Mouse (Mus musculus) kidney, postnatal 36 days (tissue): Measurements from ENCODE around the gene Endog.
A peak's percentile ranks its signal among the peaks of the same experiment; 100 is the strongest.
"Not testable (repeated sequence)": the region's sequence is repeated elsewhere in the genome, so short reads cannot be mapped to it uniquely, and the experiment has no call there.

ENCODE experiments used
- DNase-seq, 2 experiments: peaks; one replicate each; pipeline ENCODE4 v3.0.0; 2021 to 2022; ENCODE audit warnings: mixed read lengths in 2 of 2

Gene Endog

DNA sequence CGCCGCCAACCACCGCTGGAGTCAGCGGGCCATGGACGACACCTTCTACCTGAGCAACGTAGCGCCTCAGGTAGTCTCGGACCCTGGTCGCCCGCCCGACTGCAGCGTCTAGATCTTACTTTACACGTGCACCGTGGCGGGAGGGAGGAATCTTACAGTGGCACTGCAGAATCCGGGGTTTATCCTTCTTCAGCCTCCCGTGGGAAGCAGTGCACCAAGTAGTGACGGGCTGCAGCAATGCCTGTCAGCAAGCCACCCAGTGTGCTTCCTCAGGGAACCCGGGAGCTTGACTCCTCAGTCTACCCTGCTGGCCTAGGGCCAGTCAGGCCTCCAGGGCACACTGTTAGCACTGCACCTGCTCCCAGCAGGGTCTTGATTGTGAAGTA lies 697 bp downstream of the Endog start:
- DNase-seq, result no peak

DNA sequence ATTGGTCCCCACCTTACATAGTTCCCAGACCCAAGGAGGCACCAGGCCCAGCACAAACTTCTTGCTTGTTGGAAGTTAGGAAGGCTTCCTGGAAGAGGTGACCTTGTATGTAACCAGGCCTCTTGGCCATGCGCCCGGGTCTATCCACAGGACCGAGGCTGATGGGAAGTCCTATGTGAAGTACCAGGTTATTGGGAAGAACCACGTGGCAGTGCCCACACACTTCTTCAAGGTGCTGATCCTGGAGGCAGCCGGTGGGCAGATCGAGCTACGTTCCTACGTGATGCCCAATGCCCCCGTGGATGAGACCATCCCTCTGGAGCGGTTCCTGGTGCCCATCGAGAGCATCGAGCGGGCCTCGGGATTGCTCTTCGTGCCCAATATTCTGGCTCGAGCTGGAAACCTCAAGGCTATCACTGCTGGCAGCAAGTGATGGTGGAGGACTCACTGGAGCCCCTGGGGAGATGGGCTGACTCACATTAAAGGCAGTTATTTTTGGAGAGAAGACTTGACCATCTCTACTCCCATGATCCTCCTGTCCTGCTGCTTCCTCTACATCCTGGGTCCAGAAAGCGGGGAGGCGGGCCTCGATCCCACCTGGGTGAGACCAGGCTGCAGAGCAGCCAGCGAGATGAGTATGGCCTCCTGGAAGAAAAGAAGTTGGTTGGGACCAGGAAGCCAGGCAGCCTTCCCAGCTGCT lies 2.4 kb downstream of the Endog start:
- DNase-seq, result no peak

DNA sequence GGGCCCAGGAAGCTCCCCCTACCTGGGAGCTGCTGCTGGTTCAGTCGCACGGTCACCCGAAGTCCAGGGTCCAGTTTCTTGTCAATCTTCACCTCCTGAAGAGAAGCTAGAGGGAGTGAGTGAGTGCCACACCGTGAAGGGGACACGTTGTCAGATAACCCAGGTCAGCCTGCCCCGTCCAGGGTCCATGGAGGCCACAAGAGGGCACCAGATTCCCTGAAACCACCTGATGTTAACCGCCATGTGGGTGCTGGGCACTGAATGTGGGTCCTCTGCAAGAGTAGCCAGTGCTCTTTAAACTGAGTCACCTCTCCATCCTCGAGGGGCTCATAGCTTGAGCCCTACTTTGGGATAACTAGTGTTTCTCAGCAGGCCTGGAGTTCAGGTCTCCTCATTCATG lies 4.6 kb downstream of the Endog start:
- peak; percentile 23 to 43 for DNase-seq

DNA sequence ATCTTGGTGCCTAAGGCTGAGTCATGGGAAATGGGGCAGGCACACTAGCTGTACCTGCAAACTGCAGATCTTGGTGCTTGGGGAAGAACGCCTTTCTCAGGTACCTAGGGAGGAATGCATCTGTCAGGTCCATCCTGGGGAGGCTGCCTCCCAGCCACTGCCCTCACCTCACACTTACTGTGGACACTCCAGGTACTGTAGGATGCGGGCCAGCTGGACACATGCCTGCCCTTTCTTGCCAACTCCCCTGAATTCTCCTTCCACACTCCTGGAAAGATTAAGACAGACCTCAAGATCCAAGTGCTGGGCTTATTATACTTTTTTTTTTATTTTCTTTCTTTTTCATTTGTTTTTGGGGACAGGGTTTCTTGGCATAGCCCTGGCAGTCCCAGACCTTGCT lies 5.3 kb downstream of the Endog start:
- DNase-seq, result peak; percentile 64 to 80

DNA sequence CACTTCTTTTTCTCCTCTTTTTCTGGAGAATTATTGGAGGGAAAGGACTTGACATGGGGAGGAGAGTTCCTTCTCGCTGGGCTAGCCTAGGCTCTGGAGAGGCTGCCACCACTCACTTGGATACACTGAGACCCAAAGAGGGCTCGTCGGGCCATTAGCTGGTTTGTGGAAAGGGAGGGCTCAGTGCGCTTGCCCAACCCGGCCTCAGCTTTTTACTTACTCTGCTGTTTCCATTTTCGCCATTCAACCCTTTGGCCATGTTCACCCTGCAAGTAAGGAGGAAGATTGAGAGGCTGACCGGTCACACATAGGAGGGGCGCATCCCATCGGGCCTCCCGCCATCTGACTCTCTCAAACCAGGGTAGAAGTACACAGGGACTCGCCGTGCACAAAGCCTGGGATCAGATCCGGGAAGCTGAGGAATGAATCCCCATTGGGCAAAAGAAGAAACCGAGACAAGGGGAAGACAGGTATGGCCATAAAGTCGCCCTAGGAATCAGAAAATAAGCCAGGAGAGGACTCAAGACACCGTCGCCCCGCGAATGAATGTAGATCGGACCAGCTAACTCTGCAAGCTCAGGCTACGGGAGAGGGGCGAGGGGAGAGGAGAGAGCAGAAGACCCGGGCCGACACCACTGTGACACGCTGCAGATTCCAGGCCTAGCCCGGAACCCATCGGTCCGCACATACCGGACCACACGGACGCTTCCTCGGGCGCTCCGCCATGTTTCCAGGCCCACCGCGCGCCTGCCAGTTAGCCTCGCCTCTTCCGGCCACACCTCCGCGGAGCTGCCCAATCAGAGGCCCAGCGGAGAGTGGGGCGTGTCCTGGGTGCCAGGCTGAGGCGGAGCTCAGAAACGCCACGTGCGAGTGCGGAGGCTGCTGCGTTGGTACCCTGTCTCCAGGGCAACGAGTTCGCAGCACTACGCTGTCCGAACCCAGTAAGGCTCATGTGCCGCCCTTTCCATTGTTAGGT lies 6.7 kb downstream of the Endog start, which contains the start of gene Spout1:
TSS of gene Spout1 (minus strand) at position 760 of the 976 bp plus-strand sequence.
- DNase-seq, result peak; percentile 97

DNA sequence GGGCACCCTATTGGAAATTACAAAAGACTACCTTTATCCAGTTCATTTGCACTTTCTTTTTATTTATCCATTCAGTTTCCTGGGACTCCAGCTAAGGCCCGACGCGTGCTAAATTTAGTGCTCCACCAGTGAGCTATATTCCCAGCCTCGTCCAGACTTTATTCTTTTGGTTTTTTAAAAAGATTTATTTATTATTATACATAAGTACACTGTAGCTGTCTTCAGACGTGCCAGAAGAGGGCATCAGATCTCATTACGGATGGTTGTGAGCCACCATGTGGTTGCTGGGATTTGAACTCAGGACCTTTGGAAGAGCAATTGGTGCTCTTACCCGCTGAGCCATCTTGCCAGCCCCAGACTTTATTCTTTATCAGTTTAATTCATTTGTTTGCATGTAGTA lies 7.4 kb downstream of the Endog start:
- DNase-seq, result not testable (repeated sequence)

DNA sequence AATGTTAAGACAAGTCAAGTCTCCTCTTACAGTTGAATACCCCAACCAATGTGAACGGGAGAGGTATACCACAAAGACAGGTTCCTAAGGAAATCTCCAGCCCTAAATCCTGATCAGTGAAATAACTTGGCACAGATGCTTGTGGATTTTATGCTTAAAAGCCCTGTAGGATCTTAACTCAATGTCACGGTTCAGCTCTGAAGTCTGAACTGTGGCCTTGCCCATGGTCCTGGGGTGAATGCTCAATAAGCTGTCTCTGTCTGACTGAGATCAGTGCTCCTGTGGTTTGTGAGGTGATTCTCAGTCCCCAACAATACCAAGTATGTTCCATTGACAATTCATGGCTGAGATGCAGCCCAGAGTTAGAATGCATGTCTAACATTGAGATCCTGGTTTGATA lies 11.1 kb downstream of the Endog start:
- DNase-seq, result no peak

DNA sequence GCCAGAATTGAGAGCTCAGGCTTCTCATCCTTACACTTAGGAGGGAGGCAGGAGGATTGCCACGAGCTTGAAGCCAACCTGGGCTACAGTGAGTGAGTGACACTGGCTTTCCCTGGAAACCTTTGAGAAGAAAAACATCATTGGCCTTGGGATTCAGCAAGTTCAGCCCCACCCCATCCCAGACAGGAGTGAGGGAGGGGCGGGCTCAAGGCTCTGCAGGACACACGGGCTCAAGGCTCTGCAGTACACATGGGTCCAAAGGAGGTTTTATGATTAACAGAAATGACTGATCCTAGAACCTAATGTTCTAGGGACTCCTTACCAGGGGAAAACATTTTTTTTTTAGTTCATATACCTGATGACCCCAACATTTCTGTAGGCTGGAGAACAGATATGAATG lies 12.4 kb downstream of the Endog start:
- DNase-seq, result peak; percentile 77 to 87

DNA sequence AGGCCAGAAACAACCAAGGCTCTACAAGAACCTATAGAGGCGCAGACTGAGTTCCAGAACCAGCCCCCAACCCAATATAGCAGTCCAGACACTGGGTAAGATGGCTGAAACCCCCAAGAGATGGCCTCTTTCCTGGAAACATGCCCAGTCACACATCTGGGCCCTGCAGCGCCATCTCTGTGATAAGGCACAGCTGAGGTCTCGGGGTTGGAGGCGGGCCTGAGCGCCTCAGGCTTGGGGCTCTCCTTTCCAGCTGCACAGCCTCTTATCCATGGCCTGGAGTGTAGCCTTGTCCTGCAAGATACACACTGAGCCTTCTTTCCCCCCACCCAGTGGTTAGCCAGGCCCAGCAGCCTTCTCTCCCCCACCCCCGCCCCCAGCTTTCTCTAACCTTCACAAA lies 14.0 kb downstream of the Endog start:
- no peak for DNase-seq

DNA sequence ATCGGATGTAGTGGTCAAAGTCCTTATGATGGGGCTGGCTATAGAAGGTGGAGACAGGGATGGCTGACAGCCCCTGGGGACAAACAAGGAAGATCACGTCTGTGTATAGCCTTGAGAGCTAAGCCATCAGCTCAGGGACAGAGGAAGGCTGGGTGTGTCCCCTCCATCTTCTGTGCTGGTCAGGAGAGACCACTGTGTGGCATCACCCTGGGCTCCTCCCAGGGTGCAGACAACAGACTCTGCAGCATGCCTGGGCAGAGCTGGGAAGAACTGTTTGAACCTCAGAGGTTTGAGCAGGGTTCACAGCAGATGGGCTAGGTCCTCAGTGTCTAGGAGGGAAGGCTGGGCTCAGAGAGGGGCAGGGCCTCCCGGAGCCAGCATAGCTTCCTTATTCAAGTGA lies 14.4 kb downstream of the Endog start:
- DNase-seq, result no peak

DNA sequence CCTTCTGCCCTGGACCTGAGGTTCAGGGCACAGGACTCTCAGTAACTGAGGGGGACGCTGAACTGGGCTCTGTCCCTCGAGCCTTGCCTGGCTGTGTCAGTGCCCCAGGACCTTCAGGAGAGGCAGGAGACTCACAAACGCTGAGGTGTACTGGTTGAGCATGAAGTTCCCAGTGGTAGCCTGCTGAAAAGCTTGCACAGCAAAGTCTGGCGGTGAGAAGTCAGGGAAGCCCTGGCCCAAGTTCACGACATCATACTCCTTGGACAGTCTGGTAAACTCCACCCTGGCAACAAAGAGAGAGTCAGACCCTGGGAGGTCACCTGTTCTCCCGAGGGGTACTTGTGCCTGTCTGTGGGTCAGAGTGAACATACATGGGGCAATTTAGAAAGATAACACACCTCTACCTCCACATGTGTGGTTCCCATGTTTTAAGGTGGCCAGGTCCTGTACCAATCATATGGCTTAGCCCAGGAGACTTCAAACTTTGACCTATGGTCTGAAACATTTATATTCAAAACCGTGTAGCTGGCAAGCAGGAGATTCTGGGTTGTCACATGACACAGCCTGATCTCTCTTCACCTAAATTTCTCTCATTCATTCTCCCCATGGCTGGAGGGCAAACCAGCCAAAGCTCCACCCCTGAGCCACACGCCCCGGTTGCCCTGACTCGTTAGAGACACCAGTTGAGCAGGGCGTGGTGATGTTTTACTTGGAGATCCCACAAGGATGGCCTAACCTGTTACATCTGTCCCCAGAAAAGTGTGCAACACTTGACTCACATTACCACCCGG lies 20.7 kb downstream of the Endog start:
- DNase-seq, result peak; percentile 62 to 75

DNA sequence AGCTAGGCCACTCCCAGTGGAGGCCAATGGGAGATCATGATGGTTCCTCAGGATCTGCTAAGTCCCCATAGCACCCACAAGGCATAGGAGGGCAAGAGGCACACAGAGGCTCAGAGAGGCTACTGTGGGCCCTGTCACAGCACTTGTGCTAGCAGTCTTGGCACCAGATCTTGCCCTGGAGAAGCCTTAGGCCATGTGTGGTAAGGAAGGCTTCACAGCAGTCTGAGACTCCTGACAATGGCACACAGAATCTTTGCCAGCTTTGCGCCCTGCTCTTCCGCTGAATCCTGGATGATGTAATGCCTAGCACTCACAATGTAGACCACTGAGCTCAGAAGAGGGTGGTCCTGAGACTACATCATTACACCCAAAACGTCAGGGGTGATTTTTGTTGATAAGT lies 23.4 kb downstream of the Endog start:
- no peak for DNase-seq

DNA sequence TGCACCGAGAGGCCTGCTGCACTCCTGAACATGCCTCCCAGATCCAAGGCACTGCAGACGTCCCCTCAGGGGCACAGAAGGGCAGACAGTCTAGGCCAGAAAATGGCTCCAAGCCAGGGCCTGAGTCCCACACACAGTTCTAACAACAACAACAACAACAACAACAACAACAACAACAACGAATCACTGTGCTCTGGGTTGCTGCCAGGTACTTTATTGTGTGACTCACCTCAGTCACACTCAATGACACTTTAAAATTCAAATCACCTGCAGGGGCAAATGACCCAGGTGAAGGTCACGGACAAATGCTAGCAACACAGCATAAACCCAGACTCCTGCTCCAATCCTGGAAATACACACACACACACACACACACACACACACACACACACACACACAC lies 26.7 kb downstream of the Endog start:
- DNase-seq, result peak; percentile 61 to 62

DNA sequence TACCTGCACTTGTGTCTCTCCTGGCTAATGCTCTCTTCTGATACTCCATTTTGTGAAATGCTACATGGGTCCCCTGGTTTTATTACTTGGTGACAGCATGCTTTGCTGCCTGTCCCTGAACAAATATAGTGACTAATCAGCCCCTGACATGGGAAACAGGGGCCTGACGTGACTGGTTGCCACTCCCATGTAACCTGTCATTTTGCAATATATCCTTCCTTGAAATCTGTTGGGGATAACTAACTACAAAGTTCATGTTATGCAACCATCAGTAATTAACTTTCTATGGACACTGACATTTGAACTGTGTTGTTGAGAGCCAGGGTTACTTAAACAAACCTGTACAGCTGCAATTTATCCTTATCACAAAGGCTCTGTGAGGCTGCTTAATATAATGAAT lies 28.7 kb downstream of the Endog start:
- no peak for DNase-seq

DNA sequence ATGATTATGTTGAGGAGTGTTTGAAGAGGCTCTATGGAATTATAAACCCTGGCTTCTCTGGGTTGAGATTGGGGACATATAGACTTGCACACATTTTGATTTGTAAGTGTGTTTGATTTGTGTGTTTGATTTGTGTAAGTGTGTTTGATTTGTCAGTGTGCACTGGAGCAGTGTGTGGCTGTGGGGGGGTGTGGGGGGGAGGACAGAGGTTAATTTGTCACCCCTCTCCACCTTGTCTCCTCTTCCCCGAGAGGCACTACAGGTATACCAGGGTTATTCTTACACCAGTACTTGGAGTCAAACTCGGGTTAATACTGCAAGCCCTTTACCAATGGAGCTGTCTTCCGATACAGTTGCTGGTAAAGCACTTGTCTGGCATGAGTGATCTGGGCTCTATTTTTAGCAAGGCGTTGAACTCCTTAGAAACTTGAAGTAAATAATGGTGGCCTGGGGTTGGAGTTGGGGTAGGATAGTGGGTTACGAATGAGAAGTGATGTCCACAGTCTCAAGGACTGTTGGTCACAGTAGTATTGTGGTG lies 29.2 kb downstream of the Endog start:
- peak; percentile 25 to 62 for DNase-seq

DNA sequence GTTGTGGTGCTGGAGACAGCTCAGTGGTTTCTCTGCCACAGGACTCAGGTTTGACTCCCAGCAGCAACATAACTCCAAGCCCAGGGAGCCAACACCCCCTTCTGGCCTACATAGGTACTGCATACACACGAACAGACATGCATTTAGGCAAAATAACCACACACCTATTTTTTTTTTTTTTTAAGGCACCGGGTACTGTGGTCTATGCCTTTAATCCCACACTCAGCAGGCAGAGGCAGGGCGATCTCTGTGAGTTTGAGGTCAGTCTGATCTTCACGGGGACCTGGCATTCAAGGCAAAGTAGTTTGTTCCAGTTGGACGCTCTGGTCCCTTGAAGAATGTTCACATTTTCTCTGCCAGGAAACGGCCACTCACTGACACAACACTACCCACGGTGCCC lies 32.1 kb downstream of the Endog start:
- peak in 1 of 2 experiments; percentile 62 for DNase-seq

DNA sequence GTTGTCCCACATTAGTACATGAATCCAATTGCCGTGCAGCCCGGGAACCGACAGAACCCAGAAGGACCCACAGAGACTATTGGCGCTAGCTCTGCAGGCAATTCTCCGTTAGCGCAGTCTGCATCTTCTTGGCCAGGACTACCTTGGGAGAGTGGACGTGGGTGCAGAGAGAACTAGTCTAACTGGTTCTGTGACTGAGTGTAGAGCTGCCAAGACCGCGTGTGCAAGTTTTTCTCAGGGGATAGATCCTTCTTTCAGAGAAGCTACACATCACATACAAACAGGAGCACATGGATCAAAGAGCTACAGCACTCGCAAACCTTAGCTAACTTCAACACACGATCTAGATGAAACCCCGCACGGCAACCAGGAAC lies 33.9 kb downstream of the Endog start:
- DNase-seq, result peak; percentile 58 to 63

DNA sequence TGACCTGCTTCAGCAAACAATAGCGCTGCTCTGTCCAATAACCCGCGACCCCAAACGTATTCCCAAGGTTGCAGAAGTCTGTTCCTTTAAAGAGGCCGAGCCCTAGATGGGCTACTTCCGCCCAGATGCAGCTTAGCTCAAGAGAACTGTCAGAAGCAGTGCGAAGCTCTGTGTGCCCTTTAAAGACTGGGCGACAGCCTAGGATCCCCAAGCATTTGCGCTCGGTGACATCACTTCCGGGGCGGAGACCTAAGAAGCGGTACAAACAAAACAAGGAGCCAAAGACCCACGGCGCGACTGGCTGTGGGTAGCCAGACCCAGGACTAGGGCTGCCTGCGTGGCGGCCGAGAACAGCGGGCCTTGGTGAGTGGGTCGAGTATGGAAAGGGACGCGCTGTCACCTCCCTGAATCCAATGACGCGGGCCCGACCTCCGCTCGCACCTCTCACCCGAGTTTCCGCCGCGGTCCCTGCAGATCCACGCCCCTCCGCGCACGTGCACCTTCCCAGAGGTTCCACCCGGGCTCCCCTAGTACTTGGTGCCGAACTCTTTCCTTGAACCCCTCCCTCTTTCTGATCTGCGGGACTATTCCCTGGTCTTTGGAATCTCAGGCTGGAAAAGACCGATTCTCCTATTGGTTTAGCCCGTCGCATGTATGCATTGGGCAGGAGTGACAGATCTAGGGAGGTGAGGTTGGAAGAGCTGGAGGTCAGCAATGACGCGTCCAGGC lies 34.5 kb downstream of the Endog start, which contains the start of gene Kyat1:
TSS of gene Kyat1 (minus strand) at position 219 of the 729 bp plus-strand sequence.
- DNase-seq, result peak; percentile 97 to 98

DNA sequence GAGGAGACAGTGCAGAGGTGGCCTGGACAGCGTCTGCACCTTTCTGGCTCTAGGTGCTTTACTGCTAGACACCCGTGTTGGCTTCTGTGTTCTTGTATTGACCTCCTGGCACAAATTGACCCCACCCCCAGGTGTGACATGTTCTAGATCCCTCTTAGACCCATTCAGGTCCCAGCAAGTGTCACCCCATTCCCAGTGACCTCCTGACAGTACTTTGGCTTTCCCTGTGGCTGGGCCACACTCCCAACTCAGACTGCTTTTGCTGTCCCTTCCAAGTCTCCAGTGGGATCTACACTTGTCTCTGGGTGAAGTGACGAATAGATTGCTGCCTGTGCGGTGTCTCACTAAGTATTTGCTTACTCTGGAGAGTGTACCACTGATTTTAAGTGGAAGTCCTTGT lies 36.1 kb downstream of the Endog start:
- no peak for DNase-seq

DNA sequence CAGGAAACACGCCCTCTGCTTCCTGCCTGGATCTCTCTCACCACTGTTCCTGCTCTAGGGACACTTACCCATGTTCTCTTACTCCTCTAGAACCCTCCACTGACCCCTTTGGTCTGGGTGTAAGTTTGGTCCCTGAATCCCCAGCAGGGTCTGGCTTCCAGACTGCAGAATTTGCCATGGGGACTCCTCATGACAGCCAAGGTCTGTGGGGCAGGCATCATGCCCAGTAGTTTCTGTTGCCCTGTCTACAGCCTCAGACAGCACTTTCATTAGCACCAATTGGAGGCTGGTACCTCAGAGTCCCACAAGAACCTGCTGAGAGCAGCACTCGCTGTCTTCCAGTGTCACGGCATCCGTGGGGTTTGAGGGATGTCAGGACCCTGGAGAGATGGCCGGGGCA lies 36.6 kb downstream of the Endog start:
- no peak for DNase-seq

DNA sequence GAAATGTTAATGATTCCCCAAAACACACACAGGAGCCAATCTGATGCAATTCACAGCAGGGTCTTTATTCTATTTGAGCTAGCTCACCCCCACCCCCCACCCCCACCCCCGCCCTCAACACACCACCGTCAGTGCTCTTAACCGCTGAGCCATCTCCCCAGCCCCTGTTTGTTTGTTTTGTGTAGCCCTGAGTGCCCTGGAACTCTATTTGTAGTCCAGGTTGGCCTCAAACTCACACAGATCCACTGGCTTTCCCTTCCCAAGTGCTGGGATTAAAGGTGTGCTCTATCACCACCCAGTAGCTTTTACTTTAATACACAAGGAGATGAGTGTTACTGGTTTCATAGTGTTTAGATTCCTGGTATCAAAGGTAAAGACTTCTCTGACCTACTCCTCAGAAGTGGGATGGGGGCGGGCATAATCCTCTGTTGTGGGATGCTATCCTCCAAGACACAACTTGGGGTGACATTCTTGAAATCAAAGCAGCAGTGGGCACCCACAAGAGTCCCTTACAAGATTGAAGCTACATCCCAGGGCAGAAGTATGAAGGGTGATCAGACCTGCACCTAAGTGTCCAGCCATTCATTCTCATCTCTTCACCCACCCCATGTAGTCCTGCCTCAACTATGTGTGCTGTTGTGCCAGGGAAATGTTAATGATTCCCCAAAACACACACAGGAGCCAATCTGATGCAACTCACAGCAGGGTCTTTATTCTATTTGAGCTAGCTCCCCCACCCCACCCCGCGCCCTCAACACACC lies 40.3 kb downstream of the Endog start:
- DNase-seq, result no peak
